Mouse (Mus musculus): Measurements from ENCODE around the gene Sptan1.

- TF ChIP-seq CTCF (IDR thresholded peaks at IDR 0.05; ENCODE audit: low read depth) (no peak), EP300 (IDR thresholded peaks at IDR 0.05; ENCODE audit: low read depth) (no peak)
Measured at GRCm38 (mm10) chr2:30032957-30033356, 67.6 kb downstream of the Sptan1 start.

All from heart, postnatal 0 days (tissue).